Mouse (Mus musculus): ENCODE data around the gene Zbtb5.
"Not testable (repeated sequence)": the region's sequence is repeated elsewhere in the genome, so short reads cannot be mapped to it uniquely, and the experiment has no call there.

Zbtb5 gene

DNA sequence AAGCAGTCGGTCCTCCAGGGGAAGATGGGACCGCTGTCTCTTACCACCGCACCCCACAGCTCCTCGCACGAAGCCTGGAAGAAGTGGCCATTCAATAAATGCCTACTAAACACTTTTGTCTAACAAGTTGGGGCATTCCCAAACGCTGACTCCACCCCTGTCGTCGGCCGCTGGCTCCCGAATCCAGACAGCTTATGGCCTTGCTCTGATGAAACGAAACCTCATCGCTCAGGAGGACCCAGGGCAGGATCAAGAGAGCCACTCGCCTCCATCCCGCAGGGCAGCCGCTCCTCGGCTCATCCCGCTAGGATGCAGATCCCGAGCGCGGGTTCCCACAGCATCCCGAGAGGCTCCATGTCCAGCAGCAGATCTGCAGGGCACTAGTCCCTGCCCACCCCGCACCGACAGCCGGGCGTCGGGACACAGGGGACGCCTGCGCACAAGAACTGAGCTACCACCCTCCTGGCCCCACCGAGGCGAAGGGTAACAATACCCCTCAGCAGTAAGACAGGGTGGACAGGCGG, 569 bp downstream of the Zbtb5 start:
- peak in 1 of 2 experiments; percentile 68 for DNase-seq (ENCODE audit: low spot score in 2 of 2)

DNA sequence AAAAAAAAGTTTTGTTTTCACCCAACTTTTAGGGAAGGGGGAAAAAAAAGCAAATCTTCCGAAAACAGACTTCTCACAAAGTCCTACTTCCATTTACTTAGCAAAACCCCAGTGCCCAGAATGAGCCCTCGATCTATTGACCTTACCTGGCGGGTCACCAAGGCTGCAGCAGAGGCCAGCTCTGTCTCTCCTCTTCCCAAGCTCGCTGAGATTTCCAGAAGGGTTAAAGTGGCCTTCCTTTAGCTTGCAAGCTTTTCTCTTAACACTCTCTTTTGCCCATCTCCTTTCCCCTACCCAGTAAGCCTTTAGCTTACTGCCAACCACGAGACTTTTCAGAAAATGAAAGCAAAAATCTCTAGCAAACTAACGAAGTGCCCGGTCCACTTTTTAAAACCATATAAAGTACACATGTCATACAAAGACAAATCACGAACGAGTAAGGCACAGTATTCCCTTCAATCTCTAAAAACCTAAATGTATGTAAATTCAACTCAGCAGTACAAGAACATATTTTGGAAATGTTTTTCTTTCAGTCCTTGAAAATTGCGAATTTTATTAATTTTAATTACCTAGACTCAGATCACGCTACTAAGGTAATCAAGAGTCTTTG, 1.3 kb downstream of the Zbtb5 start:
- DNase-seq (ENCODE audit: low spot score in 2 of 2) = no peak

DNA sequence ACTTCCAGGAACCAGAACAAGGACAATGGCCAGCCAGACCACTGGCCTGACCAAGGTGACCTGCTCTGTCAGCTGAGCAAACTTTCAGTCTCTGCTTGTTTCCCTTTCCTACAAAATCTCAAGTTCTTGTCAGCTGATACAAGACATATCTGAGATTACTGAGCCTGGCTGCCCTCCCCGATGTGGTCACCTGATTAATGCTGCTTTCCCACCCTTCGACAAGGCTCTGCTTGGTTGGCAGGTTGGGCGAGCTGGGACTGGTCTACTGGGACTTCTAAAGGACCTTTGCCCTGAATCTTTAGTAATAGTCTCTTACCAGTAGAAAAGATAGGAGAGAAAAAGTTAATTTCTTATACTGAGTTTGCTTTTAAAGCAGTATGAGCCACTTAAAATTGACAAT, 6.8 kb downstream of the Zbtb5 start:
- DNase-seq (ENCODE audit: low spot score in 2 of 2) = peak in 1 of 2 experiments; percentile 15

DNA sequence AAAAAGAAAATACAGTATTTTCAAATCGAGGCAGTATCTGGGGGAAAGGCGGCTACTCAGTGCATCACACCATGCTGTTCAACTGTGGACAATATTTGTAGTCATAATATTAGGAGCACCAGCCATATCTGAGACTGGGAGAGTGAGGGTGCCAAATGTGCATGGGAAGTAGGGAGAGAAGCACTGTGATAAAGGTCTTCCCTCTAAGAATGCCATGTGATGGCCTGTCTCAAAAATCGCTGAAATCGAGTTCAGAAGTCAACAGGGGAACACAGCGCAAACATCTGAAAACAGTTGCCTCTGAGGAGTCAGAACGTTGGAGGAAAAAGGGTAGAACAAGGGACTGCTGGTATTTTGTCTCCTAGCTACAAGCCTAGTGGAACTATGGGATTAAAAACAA, 12.2 kb downstream of the Zbtb5 start:
- no peak for DNase-seq (ENCODE audit: low spot score in 2 of 2)

DNA sequence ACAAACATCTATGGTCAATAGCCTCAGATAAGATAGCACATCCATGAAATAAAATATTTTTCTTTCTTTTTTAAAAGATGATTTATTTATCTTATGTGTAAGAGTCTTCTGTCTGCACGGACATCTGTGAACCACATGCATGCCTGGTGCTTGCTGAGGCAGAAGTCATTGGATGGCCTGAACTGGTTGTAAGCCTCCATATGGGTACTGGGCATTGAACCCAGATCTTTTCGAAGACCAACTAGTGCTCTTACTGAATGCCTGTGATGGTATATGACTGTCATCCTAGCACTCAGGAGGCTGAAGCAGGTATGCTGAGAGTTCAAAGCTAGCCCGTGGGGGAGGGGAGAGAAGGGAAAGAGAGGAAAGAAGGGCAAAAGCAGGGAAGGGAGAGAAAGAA, 14.1 kb downstream of the Zbtb5 start:
- no peak for DNase-seq (ENCODE audit: low spot score in 2 of 2)

DNA sequence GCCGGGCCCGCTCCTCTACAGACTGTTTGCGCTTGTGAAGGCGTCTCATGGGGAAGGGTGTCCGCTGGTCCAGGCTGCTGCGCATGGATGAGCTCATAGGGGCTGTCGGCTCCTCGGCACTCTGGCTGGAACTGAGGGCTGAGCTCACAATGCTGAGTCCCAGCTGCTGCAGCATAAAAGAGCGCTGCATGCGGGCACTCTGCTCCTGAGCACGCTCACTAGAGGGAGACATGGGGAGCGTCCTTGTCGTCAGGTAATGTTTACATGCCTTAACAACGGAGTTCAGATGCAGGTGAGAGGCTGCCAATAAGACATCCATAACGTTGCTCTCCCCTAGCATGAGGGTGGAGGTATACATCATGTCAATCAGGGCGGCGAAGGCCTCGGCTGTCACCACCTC, 17.4 kb downstream of the Zbtb5 start:
- no peak for DNase-seq (ENCODE audit: low spot score in 2 of 2)

DNA sequence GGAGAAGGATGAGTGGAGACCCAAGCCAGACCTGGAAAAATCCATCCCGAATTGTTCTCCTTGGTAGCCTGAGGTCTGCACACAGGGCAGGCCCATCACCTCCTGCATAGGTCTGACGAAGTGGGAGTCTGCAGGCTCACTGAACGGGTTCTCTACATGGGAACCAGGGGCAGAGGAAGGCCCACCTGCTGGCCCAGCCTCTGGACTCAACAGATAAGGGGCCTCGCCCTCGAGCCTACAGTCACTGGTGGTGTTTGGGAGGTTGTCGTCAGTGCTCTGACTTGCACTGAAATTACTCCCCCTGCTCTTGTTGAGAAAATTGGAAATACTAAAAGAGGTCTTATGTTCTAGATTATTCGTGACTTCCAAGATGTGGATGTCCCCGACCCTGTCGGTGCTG, 18.4 kb downstream of the Zbtb5 start:
- no peak for DNase-seq (ENCODE audit: low spot score in 2 of 2)

DNA sequence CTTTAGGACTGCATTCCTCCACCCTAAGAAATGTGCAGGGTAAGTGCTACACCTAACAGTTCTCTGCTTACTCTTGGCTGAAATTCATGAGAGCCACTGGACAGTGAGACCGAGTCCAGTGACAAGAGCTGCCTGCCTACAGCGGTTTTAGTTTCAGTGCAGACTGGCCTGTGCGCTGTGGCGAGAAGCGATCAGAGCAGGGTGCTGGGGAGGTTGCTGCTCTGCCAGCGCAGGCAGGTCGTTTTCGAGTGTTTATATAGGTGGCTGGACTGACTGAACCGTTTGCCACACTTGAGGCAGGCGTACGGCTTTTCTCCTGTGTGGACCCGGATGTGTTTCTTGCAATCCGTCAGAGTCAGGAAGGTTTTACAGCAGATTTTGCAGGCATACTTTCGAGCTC, 19.0 kb downstream of the Zbtb5 start:
- DNase-seq (ENCODE audit: low spot score in 2 of 2) = not testable (repeated sequence)

DNA sequence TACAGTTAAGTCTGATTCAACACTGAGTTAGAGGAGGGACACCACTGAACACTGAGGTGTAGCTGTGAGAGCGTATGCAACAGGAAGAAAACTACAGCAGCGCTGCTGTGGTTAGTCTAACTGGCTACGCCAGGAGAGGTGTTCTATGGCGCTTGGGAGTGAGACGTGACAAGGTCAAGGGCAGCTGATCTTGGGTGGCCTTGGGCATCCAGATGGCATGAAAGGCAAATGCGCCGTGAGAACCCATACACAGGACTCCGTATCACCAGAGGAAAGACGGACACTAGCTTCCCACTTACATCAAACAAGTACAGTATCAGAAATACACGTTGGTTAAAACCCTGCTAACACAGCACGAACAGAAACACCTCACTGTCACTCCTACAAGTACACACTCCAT, 19.9 kb downstream of the Zbtb5 start:
- DNase-seq (ENCODE audit: low spot score in 2 of 2) = not testable (repeated sequence)

DNA sequence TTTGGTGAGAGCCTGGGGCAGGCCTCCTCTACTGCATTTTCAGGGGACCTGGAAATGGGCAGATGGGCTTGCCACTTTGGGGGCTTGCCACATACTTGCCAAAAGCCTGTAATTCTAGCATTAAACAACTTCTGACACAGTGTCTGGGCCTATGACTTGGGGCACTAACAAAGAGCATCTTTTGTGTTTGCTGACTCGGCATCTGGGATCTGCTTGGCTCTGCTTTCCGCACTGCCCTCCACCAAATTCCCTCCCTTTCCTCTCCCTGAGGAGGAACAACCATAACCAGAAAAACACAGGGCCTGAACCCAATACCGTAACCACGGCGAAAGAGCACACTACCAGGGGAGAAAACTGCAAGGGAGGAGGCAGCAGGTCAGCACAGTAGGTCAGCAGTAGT, 21.7 kb downstream of the Zbtb5 start:
- no peak for DNase-seq (ENCODE audit: low spot score in 2 of 2)

DNA sequence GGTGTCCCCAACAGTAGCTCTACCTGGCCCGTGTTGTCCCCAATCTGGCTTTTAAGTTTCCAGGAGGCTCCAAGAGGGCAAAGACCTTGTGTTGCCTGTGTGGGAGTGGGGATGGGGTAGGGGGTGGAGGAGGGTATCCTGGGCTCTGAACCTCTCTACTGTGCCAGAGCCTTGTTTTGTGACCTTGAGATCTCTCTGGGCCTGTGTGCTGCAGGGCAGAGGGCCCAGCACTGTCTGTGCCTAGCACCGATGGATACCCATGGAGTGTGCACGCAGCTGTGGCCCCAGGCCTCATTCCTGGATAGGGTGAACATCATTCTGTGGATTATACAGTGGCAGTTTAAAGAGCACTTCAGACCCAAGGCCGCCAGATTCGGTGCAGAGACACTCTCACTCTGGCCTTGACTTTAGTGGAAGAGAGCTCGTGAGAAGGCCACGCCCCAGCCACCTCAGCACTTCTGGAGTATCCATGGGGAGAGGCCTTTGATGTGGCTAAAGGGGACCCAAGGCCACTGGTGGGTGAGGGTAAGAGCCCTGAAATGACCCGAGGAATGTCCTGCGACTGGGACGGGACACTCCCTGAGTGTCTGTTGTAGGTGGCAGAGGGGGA, 29.0 kb downstream of the Zbtb5 start:
- DNase-seq (ENCODE audit: low spot score in 2 of 2) = no peak

DNA sequence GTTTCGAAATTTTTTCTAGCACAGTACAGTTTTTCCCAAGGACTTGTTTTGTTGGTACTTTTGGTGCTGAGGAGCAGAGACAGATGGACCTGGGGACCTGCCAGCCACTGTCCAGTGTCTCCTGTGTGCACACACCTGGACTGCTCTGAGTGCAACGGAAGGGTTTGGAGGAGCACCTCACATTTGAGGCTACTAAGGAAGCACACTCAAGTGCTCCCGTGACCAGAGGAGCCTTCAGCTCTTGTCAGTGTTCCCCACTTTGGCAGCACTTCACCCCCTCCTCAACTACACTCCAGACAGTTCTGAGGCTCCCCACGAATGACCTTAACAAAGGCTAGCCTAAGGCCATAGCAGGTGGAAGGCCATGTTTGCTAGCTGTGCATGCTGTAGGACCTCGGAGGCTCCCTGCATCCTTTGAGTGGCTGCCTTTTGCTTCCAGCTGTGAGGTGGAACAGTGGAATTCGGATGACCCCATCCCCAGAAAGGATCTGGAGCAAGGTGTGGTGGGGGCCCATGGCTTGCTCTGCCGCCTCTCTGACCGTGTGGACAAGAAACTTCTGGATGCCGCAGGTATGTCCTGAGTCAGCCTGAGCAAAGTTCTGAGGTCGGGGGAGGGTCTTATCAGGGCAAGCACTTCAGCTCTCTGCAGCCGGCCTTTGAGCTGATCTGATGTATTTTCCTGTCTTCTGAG, 29.6 kb downstream of the Zbtb5 start:
- DNase-seq (ENCODE audit: low spot score in 2 of 2) = no peak

DNA sequence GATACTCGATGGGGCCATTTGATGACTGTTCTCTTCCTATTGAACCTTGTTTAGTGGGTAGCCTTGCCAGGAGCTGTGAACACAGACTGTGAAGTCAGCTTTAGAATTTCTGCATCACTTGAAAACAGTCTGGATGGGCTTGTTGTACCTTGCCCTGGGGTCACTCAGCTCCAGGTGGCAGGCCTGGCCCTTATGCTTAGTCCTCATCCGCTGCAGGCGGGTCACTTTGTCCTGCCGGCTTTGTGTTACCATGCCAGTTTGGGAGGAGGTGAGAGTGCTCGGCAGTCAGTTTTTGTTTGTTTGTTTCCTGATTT, 30.3 kb downstream of the Zbtb5 start:
- DNase-seq (ENCODE audit: low spot score in 2 of 2) = no peak

DNA sequence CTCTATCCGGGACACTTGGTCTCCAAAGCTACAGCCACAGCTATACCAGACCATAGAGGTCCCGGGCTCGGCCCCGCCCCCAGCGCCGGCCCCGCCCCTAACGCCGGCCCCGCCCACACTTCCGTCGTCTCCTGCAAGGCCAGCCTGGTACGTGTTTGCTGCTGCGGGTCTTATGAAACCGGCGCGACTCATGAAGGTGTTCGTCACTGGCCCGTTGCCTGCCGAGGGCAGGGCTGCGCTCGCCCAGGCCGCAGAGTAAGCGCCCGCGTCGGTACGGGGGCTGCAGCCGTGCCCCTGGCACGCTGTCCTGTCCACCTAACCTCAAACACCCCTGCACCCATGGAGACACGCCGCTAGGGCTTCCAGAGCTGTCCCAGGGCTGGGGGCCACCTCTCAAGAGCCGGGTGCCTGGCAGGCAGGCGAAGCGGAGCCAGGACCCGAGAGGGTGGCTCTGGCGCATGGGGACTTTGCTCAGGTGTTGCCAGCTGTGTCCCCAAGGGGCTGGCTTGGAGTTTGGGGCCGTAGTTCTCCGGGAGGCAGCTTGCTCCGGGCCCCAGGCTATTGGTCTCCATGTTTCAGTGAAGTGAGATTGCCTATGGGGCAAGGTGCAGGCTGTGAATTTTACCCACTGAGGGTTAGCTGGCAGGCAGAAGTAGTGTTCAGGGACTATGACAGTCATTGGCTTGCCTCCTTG, 30.8 kb downstream of the Zbtb5 start, which contains the start of gene Grhpr:
Grhpr (plus strand) TSS at position 116 of the 694 bp plus-strand sequence.
- DNase-seq (ENCODE audit: low spot score in 2 of 2) = peak; percentile 79 to 82

DNA sequence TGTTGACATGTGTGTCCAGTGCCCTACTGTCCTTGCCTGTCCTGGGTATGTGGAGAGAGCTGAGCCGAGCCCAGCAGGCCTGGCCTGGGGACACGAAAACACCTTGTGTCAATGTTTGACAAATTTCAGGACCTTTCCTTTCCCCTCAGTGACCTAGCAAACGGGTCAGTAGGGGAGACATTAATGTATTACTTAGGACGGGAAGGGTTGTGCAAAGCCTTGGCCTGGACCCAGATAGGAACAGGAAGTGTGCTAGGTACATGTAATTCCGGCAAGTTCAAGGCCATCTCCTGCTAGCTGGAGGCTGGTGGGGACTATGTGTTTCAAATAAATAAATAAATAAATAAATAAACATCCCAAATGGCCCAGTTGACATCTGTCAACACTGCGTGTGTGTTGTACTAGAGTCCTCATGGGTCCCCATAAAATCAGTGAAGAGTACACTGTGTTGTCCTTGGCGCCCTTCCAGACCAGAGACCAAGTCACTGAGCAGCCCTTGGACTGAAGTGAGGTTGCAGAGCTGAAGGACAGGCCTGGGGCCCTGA, 32.3 kb downstream of the Zbtb5 start:
- DNase-seq (ENCODE audit: low spot score in 2 of 2) = no peak

DNA sequence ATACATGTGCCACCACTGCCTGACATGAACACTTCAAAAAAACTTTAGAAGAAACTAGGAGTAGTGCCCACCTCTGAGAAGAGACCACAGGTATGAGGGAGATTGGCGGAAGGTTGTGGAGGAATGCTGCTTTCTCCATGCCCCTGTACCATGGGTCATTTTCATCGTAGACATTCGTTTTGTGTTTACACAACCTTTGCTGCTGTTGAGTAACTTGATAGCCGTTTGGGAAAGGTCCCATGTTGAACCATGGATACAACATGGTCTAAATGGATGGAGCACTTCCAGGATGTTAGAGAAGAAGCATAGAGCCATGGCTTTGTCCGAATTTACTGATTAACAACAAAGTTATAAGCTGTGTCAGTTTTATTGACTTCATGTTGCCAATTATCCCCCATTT, 34.0 kb downstream of the Zbtb5 start:
- no peak for DNase-seq (ENCODE audit: low spot score in 2 of 2)

DNA sequence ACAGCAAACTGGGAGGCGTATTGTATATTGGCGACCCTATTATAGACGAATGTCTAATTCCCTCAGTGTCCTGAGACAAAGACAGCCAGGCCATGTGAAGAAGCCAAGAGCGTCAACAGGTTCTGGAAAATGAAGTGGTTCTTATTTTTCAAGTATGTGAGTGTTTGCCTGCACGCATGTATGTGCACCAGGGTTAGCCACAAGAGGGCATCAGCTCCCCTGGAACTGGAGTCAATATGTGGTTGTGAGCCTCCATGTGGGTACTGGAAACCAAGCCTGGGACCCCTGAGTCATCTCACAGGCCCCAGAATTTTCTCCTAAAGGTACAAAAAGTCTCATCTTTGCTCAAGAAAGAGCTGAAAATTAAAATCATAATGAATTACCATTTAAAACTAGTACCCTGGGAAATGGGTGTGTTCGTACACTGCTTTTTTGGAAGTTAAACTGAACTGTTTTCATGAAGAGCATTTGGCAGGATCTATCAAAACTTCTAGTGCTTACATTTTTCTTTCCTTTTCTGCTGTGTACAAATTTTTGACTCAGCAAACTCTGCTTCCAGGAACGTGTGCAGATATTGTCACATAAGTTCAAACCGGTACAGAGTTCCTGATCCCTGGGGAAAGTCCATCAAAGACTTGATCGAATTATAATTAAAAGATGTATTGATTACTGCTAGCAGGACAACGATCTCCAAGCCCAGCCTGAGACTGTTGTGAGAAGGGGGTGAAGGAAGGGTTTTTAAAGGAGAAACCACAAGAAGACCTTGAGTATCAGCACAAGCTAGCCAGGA, 35.1 kb downstream of the Zbtb5 start:
- DNase-seq (ENCODE audit: low spot score in 2 of 2) = no peak

DNA sequence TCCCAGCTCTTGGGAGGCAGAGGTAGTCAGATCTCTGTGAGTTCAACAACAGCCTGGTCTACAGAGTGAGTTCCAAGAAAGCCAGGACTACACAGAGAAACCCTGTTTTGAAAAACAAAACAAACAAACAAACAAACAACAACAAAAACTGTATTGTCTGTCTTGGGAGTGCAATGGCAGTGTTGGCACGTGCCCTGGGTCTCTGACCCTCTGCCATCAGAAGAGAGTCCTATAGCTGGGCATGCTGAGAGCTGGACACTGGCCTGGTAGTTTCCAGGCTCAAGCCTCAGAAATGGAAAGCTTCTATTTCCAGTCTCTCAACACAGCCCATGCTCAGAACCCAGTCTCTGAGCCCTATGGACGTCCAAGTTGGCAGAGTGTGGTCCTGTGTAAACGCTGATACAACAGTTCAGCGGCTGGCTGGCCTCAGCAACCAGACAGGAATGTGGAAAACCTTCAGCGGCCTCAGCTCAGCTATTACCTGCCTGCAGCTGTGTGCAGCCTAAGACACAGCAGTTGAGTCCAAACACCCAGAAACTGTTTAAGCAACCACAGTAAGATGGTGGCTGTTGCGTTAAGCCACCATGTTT, 36.1 kb downstream of the Zbtb5 start:
- no peak for DNase-seq (ENCODE audit: low spot score in 2 of 2)

DNA sequence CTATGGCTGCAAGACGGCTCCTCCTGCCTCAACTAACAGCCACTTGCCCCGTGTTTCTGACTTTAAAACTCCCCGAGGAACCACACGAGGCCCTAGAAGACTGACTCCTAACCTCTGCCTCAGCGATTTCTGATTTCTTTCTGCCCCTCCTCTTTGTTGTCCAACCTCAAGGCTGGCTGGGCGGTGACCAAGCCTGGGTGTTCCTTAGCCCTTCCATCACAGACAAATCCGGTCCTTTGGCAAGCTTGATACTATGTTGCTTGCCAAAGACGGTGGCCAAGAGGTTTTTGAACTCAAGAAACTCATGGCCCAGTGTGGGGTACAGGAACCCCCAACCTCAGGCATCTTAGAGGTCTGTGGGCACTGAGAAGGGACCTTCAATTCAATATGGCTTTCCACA, 37.9 kb downstream of the Zbtb5 start:
- DNase-seq (ENCODE audit: low spot score in 2 of 2) = no peak

DNA sequence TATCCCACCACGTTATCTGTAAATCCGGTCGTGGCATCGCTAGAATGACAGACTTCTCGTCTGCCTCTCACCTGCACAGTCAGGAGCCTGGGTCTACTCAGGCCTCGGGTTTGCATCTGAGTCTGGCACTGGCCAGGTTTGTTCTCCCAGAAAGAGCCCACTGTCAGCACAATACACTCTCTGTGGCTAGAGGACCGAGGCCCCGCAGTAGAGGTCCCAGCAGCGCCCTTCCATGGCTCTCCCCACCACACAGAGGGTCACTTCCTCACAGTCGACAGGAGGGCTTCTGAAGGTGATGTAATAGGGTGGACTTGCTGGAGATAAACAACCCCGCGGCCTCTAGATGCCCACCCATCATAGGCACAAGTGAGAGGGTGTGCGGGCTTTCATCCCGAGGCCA, 38.3 kb downstream of the Zbtb5 start:
- no peak for DNase-seq (ENCODE audit: low spot score in 2 of 2)

DNA sequence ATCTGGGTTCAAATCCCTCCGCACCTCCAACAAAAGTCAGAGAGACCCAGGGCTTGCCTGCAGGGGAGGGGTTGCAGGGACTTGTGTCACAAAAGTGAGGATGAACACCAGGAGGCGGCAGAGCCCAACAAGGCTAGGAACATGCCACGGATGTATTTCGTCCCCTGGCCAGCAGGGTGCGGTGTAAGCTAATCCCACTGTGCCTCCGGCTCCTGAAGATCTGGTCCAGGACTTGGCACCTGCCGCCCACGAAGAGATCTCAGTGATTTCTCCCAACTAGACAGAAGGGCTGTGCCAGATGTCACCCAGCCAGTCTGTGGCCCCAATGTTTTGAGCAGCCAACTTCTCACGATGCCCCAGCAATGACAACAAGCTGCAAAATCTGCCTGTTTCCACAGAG, 38.8 kb downstream of the Zbtb5 start:
- DNase-seq (ENCODE audit: low spot score in 2 of 2) = peak; percentile 68 to 73

Data from heart, adult 9 months (tissue).